Mouse (Mus musculus) c-Kit-positive CD71-positive TER-119-negative erythroid progenitor cells, embryonic 14.5 days (primary cell): ENCODE measurements around the gene Acbd6.

Experiments
- DNase-seq: peaks from one replicate; pipeline ENCODE4 v3.0.0-alpha.2; 2013; ENCODE audit warnings: low read depth

Acbd6 gene

DNA sequence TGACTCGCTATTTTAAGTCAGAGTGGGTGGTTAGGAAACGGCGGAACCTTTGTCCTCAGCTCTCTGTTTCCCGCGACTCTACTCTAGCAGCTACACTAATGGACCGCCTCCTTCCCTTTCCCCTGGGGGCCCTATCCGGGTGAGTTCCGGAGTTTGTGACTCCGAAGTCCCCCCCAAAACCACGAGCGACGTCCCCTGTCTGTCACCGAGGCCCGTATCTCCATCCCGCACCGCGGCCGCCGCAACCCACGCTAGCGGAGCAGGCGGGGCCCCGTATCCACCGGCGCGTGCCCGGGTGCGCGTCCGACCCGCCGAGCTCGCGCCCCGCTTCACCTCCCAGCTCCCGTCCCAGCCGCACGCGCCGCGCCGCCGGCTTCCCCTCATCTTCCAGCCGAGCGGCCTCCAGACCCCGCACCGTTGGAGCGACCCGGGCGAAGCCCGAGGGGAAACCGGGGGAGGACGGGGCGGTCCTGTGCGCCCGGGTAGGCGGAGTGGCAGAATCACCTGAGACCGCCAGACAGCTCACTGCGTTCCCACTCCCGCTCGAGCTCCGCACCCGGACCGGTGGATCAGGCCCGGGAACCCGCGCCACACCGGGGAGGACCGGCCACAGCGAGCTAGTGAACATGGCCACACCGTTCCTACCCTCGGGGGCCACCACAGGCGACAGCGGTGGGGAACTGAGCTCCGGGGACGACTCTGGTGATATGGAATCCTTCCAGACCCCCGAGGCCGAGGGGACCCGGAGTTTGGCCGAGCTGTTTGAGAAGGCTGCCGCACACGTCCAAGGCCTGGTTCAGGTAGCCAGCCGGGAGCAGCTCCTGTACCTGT is at the start of gene Acbd6:
Acbd6 (plus strand) TSS at position 109 of the 831 bp plus-strand sequence.
- DNase-seq, result peak; percentile 75

DNA sequence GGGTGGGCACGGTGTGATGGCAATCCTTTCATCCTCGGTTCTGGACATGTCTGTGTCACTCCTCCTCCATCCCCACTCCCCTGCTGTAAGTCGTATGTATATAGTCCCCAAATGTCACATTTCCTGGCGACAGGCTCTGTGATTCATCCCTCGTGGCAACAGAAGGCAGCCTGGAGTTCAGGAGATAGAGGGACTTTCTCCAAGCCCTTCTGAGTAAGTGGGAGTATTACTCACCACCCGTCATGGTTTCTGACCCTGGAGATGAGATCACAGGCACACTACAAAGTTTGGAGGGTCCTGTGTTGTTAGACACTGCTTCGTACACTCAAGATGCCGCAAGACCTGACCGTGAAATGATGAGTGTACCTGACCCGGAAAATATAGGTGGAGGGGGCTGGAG is 47.7 kb upstream of the Acbd6 start:
- DNase-seq, result no peak

DNA sequence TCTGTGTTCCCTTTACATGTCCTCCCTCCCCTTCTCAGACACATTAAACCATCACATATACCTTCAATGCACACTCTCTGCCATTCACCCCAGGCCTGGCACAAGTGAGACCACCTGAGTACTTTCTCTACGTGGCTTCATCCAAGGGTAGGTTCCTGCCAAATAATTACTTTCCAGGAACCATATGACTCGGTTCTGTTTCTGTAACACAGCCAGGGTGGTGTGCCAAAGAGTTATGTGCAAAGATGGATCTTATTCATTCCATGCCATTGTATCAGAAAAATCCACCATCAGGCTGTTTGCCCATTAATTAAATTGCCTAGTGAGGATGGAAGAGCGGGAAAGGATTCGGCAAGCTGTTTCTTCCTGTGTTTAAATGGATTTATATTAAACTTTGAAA is 42.1 kb upstream of the Acbd6 start:
- DNase-seq, result no peak

DNA sequence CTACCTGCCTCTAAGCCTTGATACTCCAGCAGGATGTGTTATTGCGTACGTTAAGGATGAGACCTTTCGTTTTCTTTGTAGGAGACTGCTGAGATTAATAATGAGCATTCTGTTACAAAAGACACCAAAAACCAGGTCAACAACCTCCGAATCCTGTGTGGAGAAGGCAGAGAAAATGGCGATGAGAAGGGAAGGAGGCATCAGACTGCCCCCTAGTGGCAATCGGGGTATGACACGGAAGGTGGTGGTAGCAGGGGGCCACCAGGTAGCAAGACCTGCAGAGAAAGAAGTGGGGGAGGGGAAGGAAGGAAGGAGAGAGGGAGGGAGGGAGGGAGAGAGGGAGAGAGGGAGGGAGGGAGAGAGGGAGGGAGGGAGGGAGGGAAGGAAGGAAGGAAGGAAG is 41.3 kb upstream of the Acbd6 start:
- DNase-seq, result peak; percentile 40

DNA sequence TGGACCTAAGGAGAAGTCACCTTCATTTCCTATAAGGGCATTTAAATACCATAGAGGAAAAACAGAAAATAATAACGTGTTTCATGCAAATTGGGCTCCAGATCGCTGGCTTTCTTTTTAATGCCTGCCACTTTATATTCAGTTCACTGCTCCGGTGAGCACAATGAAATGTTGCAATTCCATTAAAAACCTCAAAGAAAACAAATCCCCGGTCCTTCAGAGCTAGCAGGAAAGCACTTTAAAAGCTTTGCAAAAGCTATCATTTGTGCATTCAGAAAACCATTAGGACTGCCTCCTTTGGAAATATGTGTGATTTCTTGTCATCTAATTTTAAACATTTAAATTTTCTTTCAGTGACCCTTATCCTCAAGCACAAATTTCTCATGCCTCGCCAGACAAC is 40.9 kb upstream of the Acbd6 start:
- no peak for DNase-seq

DNA sequence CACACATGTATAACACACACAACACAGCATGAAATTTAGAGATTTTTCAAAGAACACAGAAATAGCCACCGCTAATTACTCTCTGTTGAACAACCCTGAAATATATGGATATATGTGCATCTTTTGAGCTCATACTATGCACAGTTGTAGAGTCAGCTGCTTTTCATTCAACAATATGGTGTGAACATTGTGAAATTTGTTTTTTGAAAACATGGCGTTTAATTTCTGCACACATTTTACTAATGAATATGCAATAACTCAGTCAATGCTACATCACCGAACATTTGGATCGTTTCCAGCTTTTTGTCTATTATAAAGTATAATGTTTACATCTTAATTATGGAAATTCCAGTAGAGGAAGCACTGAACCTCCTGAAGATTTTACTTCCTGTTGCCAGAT is 37.6 kb upstream of the Acbd6 start:
- no peak for DNase-seq

DNA sequence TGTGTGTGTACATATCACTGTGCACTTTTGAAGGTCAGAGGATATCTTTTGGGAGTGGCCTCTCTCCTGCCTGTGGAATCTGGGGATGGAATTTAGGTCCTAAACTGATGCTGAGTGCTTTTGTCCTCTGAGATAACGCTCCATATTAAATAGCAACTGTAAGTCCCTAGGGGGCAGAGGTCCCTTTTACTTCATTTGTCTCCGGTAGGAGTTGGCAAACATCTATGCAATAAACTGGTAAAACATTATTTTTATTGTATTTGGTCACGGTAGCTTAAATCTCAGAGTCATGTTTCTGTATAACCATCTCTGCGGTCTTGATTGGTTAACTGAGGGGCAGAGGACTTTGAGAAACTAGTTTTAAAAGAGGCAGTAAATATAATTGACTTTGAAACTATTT is 35.4 kb upstream of the Acbd6 start:
- DNase-seq, result no peak

DNA sequence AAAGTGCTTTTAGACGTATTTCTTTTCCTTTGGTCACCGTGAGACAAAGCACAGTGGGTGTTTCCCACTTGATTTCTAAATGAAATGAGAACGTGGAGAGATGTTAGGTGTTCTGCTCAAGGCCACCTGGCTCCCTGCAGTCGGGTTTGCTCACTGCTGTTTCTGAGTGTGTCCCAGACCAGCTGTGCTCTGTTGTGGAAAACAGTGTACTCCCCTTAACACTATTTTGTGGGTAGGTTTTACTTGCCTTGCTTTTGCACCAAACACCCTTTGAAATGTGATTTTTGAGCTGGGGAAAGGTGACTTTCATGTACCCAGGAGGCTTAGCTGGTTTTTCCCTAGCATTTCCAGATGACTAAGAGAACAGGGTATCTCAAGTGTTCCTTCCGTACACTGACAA is 31.7 kb upstream of the Acbd6 start:
- DNase-seq, result no peak

DNA sequence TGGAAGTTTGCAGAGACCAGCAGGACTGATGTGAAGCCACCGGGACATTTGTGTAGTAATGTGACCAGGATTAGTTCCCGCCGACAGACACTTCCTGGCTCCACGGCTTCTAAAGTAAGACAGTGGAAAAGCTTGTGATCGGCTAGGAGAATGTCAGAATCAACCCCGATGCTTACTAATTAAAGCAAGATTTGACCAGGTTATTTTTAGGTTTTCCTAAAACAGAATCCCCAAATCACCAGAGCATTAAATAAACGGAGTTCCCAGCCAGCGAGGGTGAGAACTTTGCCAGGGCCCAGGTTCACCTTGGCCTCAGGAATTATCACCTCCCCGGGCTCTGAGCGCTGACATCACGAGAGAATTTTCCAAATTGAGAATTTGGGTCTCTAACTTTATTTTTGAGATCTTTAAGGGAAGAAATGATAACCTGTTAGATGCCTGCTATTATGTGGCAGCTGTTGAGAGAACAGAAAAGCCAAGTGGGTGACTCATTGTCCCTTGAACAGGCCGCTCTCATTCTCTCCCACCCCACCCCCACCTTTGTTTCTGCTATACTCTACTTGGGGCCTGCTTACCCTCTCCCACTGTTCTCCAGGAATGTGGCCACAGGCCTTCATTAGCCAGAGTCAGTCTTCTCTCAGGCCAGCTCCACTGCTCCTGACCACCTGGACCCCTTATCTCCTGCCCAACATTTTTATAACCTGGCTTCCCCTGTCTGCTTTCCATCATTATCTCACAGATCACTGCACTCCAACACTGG is 30.7 kb upstream of the Acbd6 start:
- DNase-seq, result no peak

DNA sequence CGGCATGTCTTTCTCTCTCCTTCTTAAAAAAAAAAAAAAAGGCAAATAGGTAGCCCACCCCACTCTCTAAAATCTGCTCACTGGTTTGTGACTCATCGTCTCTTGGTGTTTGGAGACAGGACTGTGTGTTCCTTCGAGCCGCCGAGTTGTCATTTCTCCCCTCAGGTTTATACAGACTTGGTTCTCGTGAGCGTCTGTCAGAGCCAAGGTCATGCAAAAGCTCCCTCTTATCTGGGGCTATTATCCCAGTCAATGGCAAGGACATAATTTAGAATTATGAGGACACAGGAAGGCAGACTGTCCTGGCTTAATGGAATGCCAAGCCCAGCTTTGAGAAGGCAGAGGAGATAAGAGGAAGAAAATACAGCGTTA is 30.1 kb upstream of the Acbd6 start:
- DNase-seq, result no peak

DNA sequence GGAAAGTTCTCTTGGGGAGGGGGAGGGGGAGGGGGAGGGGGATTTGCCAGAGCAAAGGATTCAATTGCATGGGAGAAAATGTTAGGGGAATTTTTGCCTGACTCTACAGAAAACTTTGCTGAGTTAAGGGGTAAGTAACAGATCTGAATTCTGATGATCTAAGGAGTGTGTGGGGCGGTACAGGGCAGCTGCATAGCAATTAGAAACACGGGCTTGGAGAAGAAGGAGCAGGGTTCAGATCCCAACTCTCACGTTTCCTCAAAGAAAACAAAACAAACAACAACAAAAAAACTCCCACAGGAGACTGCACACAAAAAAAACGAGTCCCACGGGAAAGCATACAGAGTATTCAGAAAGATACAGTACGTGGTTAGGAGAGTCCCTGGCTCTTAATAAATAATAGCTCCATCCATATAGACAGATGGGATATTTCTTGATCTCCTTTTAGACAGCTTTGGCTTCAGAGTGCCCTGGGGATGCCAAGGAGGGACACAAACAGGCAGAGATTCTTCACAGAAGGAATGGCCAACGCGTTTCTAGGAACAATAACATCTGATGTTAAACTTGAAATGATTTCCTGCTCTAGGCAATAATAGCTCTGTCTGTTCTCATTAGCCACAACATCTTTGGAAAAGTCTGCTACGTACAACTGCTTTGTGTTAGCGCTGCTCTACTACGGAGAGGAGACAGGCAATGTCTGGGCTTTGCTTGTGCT is 29.4 kb upstream of the Acbd6 start:
- DNase-seq, result no peak

DNA sequence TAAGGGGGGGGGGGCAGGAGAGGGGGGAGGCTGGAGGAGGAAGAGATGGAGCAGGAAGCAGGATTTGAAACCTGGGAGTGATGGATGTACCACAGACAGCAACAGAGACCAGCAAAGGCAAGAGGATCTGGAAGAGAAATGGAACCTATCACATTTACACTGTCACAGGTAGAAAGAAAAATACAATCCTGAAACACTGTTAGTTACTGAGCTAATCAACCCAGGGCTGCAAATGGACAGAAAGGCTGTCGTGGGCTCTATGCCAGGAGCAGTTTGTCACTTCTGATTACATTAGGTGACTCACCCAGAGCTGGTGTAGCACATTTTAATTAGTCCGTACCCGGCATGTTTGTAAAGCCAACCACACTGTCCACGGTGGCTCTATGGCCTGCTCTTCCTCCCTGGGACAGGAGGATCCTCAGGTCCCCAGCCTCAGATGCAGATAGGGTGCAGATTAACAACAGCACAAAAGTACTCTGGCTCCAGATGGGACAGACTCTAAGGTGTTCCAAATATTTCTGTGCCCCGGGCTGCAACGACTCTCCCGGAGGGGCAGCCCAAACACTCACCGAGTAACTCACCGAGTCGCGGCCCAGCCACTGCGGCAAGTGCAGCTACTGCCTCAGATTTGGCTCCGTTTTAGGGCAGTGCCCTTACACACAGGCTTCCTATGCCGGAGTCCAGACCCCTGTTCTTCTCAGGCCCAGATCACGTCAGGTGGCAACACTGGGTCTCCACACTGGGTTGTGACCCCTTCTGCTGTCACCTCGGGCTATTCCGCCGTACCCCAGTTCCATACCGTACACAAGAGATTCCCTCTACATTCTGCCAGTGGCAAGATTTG is 28.6 kb upstream of the Acbd6 start:
- DNase-seq, result no peak

DNA sequence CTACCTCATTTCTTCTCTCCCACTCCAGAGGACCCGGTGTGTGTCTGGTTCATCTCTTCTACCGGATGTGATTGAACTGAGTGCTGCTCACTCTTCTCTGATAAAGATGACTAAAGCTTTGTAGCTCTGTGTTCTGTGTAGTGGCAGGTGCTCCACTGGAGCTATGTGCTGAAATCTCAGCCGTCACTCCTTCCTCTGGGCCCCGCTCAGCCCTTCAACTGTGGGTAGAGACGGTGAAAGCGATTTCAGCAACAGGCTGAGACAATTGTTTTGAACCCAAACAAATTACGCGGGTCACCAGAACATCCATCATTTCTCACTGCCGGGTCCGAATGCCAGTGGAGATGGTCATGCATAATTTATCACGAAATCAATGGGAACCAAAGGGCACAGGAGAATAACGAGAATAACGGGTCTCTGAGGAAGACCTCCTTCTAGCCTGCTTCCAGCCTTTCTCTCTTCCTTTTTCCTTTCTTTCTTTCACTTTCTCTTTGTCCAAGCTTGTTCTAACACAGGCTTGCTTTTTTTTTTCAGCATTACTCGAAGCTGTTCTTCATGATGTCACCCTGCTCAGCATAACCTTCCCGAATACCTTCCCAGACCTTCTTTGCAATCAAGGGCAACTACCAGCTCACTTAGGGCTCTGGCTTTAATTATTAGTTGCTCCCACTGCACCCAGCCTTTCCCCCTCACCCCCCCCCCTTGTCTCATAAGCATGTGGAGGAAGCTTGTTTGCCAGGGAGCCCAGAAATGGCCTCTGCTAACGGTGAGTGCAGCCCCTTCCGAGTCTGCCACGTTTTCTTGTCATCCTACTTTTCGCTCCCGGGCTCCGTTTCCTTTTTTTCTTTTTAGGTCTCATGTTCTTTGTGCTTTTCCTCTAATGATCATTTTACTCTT is 27.1 kb upstream of the Acbd6 start:
- DNase-seq, result no peak

DNA sequence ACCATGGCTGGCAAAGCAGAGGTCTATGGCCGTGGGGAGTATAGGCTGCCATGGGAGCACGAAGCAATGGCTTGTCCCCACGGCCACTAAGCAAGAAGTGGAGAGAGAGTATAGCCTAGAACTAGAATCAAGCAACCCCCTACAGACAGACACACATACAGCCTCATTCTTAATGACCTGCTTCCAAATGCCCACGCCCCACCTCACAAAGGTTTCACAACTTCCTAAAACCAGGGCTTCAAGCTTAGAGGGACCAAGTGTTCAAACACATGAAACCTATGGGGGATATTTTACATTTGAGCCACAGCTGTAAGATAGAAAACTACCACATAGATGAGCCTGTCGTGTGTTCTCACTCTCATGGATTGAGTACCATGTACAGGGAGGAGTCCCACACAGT is 25.5 kb upstream of the Acbd6 start:
- no peak for DNase-seq

DNA sequence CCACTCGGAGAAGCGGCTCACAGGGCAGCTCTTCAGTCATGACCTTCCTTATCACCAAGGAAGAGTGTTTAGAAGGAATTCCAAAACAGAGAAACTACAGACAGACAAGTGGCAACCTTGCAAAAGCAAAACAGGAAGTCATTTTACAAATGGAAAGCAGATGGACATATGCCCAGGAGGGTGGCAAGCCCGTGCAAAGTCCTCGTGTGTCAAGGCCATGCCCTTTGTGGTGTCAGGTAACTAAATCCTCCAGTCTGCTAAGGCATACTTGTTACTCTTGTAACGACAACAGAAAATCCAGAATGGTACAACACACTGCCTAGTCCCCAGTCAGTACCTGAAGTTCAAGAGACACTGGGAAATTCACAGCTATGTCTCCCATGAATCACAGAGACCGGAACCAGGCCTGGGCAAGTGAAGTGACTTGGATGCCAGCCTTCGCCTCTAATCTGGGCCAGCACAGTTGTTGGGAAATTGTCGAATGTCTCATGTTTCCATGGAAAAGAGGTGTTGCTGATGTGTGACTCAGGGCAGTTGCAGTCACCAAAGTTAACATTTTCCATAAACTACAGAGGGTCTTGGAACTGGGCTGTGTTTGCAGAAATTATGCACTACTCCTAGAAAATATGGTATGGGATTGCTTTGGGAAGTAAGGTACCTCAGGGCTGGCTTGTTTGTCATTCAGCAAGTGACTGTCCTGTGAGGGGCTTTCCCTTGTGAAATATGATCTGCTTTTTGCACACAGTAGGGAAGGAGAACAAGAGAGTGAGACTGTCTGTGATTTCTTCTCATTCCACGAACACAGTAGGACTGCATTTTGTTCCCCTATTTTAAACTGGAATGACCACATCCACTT is 24.9 kb upstream of the Acbd6 start:
- DNase-seq, result no peak

DNA sequence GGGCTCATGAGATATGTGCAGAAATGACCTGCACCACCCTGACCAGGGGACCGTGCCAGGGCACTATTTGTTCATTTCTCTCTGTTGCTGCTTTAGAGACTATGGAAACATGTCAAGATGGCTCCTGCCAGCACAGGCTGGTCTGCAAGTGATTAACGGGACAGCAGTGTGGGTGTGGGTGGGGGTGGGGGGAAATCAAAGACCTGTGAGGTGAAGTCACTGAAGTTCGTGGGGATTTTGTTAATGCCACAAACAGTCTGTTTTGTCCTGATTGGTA is 24.3 kb upstream of the Acbd6 start:
- DNase-seq, result no peak

DNA sequence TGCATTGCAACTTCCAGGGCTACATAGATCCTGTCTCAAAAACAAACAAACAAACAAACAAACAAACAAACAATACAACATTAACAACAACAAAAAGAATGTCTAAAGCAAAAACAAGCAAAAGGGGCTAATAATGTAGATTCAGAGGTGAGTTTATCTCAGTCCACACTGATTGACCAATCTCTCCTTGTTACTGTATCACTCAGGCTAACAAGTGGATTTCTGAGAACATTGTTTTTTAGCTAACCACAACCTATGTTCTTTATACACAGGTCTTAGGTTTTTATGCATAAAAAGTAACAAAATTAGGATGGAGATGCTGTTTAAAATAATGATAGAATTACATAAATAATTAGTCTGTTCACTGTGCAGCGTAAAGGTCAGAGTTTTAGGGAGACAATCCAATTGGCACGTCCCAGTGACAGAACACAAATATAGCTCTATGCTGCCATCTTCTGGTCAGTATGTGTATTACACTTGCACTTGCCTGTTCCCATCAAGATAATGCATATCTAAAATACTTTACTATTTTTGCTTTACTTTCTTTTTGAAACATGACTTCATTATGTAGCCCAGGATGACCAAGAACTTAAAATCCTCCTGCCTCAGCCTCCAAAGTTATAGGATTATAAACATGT is 20.8 kb upstream of the Acbd6 start:
- peak; percentile 52 for DNase-seq

DNA sequence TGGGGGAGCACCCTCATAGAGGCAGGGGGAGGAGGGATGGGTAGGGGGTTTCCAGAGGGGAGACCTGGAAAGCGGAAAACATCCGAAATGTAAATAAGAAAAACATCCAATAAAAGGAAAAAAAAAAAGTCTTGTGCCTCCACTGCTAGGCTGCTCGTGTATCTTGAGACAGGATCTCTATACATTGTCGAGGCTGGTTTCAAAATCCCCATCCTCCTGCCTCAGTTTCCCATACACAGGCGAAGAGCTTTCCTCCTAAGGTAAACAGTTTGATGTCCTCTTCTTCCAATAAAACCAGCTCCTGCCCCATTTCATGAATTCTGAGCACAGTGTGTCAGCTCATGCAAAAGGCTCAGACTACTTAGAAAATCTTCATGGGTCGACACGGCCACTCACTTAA is 19.9 kb upstream of the Acbd6 start:
- no peak for DNase-seq

DNA sequence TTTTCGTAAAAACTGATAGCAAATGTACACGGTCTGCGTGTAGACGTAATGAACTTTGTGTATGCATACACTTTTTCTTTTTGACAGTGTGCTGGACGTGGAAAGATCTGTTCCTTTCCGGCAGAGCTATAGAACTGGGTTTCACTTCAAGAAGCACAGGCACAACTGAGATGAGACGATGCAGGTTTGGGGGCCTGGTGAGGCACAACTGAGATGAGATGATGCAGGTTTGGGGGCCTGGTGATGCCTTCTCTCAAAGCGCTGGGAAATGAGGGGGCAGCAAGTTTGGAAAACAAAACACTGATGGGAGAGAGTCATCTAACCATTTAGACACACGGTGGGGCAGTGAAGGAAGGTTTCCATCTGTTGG is 293 bp upstream of the Acbd6 start:
- no peak for DNase-seq

DNA sequence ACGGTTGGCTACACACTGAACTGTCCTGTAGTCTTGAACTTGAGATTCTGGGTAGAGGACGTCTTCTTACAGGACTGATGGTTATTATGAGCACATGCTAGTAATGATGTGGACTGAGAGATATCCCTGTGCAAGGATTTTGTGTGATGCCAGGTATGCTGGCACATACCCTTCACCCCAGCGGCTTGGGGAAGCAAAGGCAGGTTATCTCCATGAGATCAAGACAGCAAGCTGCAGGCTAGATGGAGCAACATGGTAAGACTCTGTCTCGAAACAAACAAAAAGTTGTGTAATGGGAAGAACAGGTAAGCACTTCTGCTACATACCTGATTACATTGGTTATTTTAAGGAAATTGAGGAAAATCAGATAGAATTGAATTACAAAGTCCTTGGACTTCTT is 2.1 kb downstream of the Acbd6 start:
- DNase-seq, result no peak
